ENCODE assay signal across 22 mouse cellular contexts in genomic region chr17:45237246-45237645, GRCm38 (mm10).
A peak's percentile ranks its signal among the peaks of the same experiment; 100 is the strongest.
DNase-seq lines count a peak whose midpoint lies in the region; ATAC-seq and TF ChIP-seq lines count a peak whose summit lies in the region.
"Had no signal": no experiment of that assay in that cellular context is flagged by ENCODE, and none has a peak within 500 bp of the region (broad histone marks: within the 10 kb centered on the region; RNA-seq: fewer than 3 reads in every experiment).

No protein-coding gene starts in this region.

- no peaks in the 10 kb centered on the region for H3K79me2 ChIP-seq in heart, adult 2 months (replicated peaks; ENCODE audit: control insufficient read depth, insufficient read depth, low read length)
- H3K79me2 ChIP-seq in CH12.LX (replicated peaks; ENCODE audit: control insufficient read depth, extremely low read depth, insufficient read depth, poor library complexity, severe bottlenecking) = no peaks in the 10 kb centered on the region

- TF ChIP-seq EP300 in heart, adult 2 months (IDR thresholded peaks at IDR 0.05; ENCODE audit: insufficient read depth, low read depth, low read length) = no peak
- TF ChIP-seq EP300 in liver, embryonic 14.5 days (IDR thresholded peaks at IDR 0.05; ENCODE audit: low read depth) = no peak
- no peak for TF ChIP-seq EP300 in CH12.LX (IDR thresholded peaks at IDR 0.05; ENCODE audit: low read length)

- no peak for ATAC-seq in liver, embryonic 14.5 days (ENCODE audit: insufficient read depth)
- ATAC-seq: forebrain, embryonic 15.5 days had no signal

- H3K4me1 ChIP-seq in heart, adult 2 months (ENCODE audit: control insufficient read depth, insufficient read depth, low read length) = no peaks in the 10 kb centered on the region
- H3K4me1 ChIP-seq in liver, embryonic 14.5 days (replicated peaks; ENCODE audit: control insufficient read depth in 2 of 2, insufficient read depth in 2 of 2, low read length in 1 of 2) = no peaks in the 10 kb centered on the region
- H3K4me1 ChIP-seq in CH12.LX (ENCODE audit: control insufficient read depth in 1 of 2, insufficient read depth in 2 of 2) = no peaks in the 10 kb centered on the region
- H3K4me1 ChIP-seq: forebrain, embryonic 15.5 days; heart, embryonic 13.5 days had no signal

- H3K27me3 ChIP-seq in heart, adult 2 months (ENCODE audit: control insufficient read depth, insufficient read depth, low read length) = no peaks in the 10 kb centered on the region
- H3K27me3 ChIP-seq in liver, embryonic 14.5 days (ENCODE audit: control insufficient read depth, insufficient read depth, low read length) = no peaks in the 10 kb centered on the region
- no peaks in the 10 kb centered on the region for H3K27me3 ChIP-seq in CH12.LX (replicated peaks)
- H3K27me3 ChIP-seq: embryonic facial prominence, embryonic 12.5 days; forebrain, embryonic 15.5 days; hindbrain, embryonic 15.5 days had no signal

- dilution Hi-C loops in CH12.LX (cut with MboI; ENCODE audit: extremely low pct_ligation_motif_present, extremely low pct_unique_long_range_greater_than_20kb, low sequenced_read_pairs) = no loop called here

- no peak overlapping the region for H3K9ac ChIP-seq in heart, adult 2 months (ENCODE audit: low read depth, low read length)
- no peak overlapping the region for H3K9ac ChIP-seq in liver, embryonic 14.5 days (replicated peaks)
- H3K9ac ChIP-seq in CH12.LX (ENCODE audit: insufficient read depth, low read depth) = no peak overlapping the region
- H3K9ac ChIP-seq: embryonic facial prominence, embryonic 12.5 days; forebrain, embryonic 15.5 days; heart, embryonic 13.5 days; hindbrain, embryonic 15.5 days had no signal

- H3K9me3 ChIP-seq in liver, embryonic 14.5 days (ENCODE audit: control insufficient read depth, low read length) = no peaks in the 10 kb centered on the region
- H3K9me3 ChIP-seq in CH12.LX (replicated peaks; ENCODE audit: low read length) = peaks cover 12% of the 10 kb centered on the region
- H3K9me3 ChIP-seq: forebrain, embryonic 15.5 days; hindbrain, embryonic 15.5 days had no signal

- intact Hi-C loops in heart, adult 2 months (cut with DNase I) = no loop called here
- intact Hi-C loops in heart, postnatal 25 days (cut with DNase I) = no loop called here

- DNase-seq in heart, adult 2 months = no peak
- no peak for DNase-seq in heart, postnatal 25 days (ENCODE audit: low spot score)
- no peak for DNase-seq in liver, embryonic 14.5 days (ENCODE audit: low read depth in 3 of 3, low spot score in 3 of 3)
- no peak for DNase-seq in liver
- no peak for DNase-seq in CH12.LX (ENCODE audit: extremely low read depth)
- DNase-seq in ZHBTc4 (ENCODE audit: low read depth, low spot score) = peak; percentile 39
- DNase-seq in retina, embryonic 14.5 days (ENCODE audit: low spot score) = no peak
- DNase-seq in kidney, postnatal 25 days = no peak
- DNase-seq: adrenal gland, adult 8-10 months; cerebellum, postnatal 10 days; heart, adult 11 months; heart, postnatal 36 days; kidney, adult 11 months; lung, adult 18-20 months; right cerebral cortex, postnatal 4 days had no signal

- no peak overlapping the region for H3K4me2 ChIP-seq in liver, embryonic 14.5 days (ENCODE audit: low read depth)
- no peak overlapping the region for H3K4me2 ChIP-seq in CH12.LX (ENCODE audit: insufficient read depth, low read depth, poor library complexity, severe bottlenecking)
- H3K4me2 ChIP-seq: embryonic facial prominence, embryonic 12.5 days; forebrain, embryonic 15.5 days; heart, embryonic 13.5 days; hindbrain, embryonic 15.5 days had no signal

- 80% methylated on average over 1 of the region's 1 CpGs for WGBS in heart, adult 2 months
- 34% methylated on average over 1 of the region's 1 CpGs for WGBS in liver, embryonic 14.5 days (ENCODE audit: insufficient replicate concordance)

- peak; percentile 31; the same call in 1 of the 2 replicates for TF ChIP-seq CTCF in heart, adult 2 months (IDR thresholded peaks at IDR 0.05)
- TF ChIP-seq CTCF in liver, embryonic 14.5 days (IDR thresholded peaks at IDR 0.05; ENCODE audit: low read depth) = peak; percentile 56
- TF ChIP-seq CTCF in CH12.LX (conservative IDR thresholded peaks at IDR 0.05 in 1 of 2, IDR thresholded peaks at IDR 0.05 in 1 of 2; ENCODE audit: low read depth in 2 of 2, low read length in 2 of 2) = peak; percentile 19 to 31; a peak in 2 of 4 replicates

- TF ChIP-seq POLR2A in heart, adult 2 months (IDR thresholded peaks at IDR 0.05; ENCODE audit: insufficient read depth, low read depth, low read length) = no peak
- no peak for TF ChIP-seq POLR2A in CH12.LX (IDR thresholded peaks at IDR 0.05; ENCODE audit: low read depth, low read length)

- H3K27ac ChIP-seq in heart, adult 2 months = no peak overlapping the region
- no peak overlapping the region for H3K27ac ChIP-seq in liver, embryonic 14.5 days
- H3K27ac ChIP-seq in CH12.LX (ENCODE audit: insufficient read depth, low read depth) = no peak overlapping the region
- H3K27ac ChIP-seq: embryonic facial prominence, embryonic 12.5 days; forebrain, embryonic 15.5 days; heart, embryonic 13.5 days; hindbrain, embryonic 15.5 days; macrophage; midbrain, embryonic 10.5 days had no signal

- H3K36me3 ChIP-seq in heart, adult 2 months (ENCODE audit: control insufficient read depth, insufficient read depth, low read length) = no peaks in the 10 kb centered on the region
- H3K36me3 ChIP-seq in liver, embryonic 14.5 days (replicated peaks; ENCODE audit: control insufficient read depth, insufficient read depth, low read depth) = no peaks in the 10 kb centered on the region
- no peaks in the 10 kb centered on the region for H3K36me3 ChIP-seq in CH12.LX (replicated peaks in 1 of 2; ENCODE audit: control insufficient read depth in 1 of 2, insufficient read depth in 1 of 2, low read length in 1 of 2)
- H3K36me3 ChIP-seq: embryonic facial prominence, embryonic 12.5 days; forebrain, embryonic 15.5 days; heart, embryonic 13.5 days; hindbrain, embryonic 15.5 days; midbrain, embryonic 10.5 days had no signal

- H3K4me3 ChIP-seq in heart, adult 2 months = no peak overlapping the region
- no peak overlapping the region for H3K4me3 ChIP-seq in liver, embryonic 14.5 days (ENCODE audit: insufficient read depth in 1 of 2, low read depth in 2 of 2, low read length in 2 of 2)
- H3K4me3 ChIP-seq in CH12.LX (replicated peaks in 1 of 3; ENCODE audit: low read depth in 2 of 3, low read length in 2 of 3, poor library complexity in 1 of 3) = no peak overlapping the region
- H3K4me3 ChIP-seq: embryonic facial prominence, embryonic 12.5 days; erythroblast, embryonic 14.5 days; forebrain, embryonic 15.5 days; heart, embryonic 13.5 days; hindbrain, embryonic 15.5 days; midbrain, embryonic 10.5 days had no signal

- TF ChIP-seq RAD21 in CH12.LX (IDR thresholded peaks at IDR 0.05; ENCODE audit: low read depth, low read length) = no peak

- in situ Hi-C loops in CH12.LX (cut with MboI; ENCODE audit: low pct_ligation_motif_present, low pct_unique_long_range_greater_than_20kb, low sequenced_read_pairs) = no loop called here

TF ChIP-seq in CH12.LX, 34 proteins besides CTCF, POLR2A, EP300 and RAD21:
- TF ChIP-seq USF1 (IDR thresholded peaks at IDR 0.05; ENCODE audit: low read depth, low read length) (no peak), GABPA (IDR thresholded peaks at IDR 0.05; ENCODE audit: insufficient replicate concordance, low read depth, low read length) (no peak), CHD1 (IDR thresholded peaks at IDR 0.05; ENCODE audit: low read depth, low read length) (no peak), ELF1 (IDR thresholded peaks at IDR 0.05; ENCODE audit: low read depth, low read length) (no peak), MXI1 (IDR thresholded peaks at IDR 0.05; ENCODE audit: low read depth, low read length) (no peak), MAZ (IDR thresholded peaks at IDR 0.05; ENCODE audit: low read depth, low read length) (no peak), RCOR1 (conservative IDR thresholded peaks at IDR 0.05; ENCODE audit: low read depth, low read length) (no peak), ZMIZ1 (IDR thresholded peaks at IDR 0.05; ENCODE audit: low read depth, low read length) (no peak), UBTF (IDR thresholded peaks at IDR 0.05; ENCODE audit: low read depth, low read length) (no peak), CHD2 (IDR thresholded peaks at IDR 0.05; ENCODE audit: low read length) (no peak), JUND (conservative IDR thresholded peaks at IDR 0.05; ENCODE audit: low read depth, low read length) (no peak), BHLHE40 (IDR thresholded peaks at IDR 0.05; ENCODE audit: low read depth, low read length) (no peak), MEF2A (IDR thresholded peaks at IDR 0.05; ENCODE audit: borderline replicate concordance, low read depth, low read length) (no peak), ETS1 (conservative IDR thresholded peaks at IDR 0.05; ENCODE audit: low read depth, low read length) (no peak), IRF4 (IDR thresholded peaks at IDR 0.05; ENCODE audit: low read depth, low read length) (no peak), MAFK (IDR thresholded peaks at IDR 0.05; ENCODE audit: insufficient replicate concordance, low read length) (no peak)
